Mouse (Mus musculus): ENCODE data around the gene Cct8l1. TPM values are rescaled to one million over a fixed set of nuclear protein-coding genes. Genes with fewer than 3 reads are reported as not detected.
A peak's percentile ranks its signal among the peaks of the same experiment; 100 is the strongest.

Cct8l1 gene
- polyA plus RNA-seq, 1 experiment from 2014 or later: not detected

- Histone ChIP-seq H3K27ac (replicated peaks; ENCODE audit: low read depth, low read length) (peak overlapping the region; percentile 99), H3K27me3 (ENCODE audit: control insufficient read depth, insufficient read depth, low read length) (no peaks in the 10 kb centered on the region), H3K4me3 (replicated peaks; ENCODE audit: low read depth, low read length) (peak overlapping the region; percentile 97), H3K4me2 (ENCODE audit: low read length) (peak overlapping the region; percentile 58), H3K9ac (replicated peaks; ENCODE audit: low read length) (peak overlapping the region; percentile 97), H3K36me3 (ENCODE audit: control insufficient read depth, insufficient read depth, low read length) (no peaks in the 10 kb centered on the region), H3K4me1 (ENCODE audit: control insufficient read depth, insufficient read depth, low read length) (peaks cover 18% of the 10 kb centered on the region), H3K9me3 (ENCODE audit: control insufficient read depth, low read length) (no peaks in the 10 kb centered on the region)
- under 1% methylated on average over 58 of the region's 87 CpGs for WGBS
- ATAC-seq (ENCODE audit: low FRiP score, low TSS enrichment): peak; percentile 85
- peak; percentile 91 for DNase-seq
Measured at GRCm38 (mm10) chr5:25498821-25499422, 16.9 kb upstream of the Cct8l1 start.

DNA sequence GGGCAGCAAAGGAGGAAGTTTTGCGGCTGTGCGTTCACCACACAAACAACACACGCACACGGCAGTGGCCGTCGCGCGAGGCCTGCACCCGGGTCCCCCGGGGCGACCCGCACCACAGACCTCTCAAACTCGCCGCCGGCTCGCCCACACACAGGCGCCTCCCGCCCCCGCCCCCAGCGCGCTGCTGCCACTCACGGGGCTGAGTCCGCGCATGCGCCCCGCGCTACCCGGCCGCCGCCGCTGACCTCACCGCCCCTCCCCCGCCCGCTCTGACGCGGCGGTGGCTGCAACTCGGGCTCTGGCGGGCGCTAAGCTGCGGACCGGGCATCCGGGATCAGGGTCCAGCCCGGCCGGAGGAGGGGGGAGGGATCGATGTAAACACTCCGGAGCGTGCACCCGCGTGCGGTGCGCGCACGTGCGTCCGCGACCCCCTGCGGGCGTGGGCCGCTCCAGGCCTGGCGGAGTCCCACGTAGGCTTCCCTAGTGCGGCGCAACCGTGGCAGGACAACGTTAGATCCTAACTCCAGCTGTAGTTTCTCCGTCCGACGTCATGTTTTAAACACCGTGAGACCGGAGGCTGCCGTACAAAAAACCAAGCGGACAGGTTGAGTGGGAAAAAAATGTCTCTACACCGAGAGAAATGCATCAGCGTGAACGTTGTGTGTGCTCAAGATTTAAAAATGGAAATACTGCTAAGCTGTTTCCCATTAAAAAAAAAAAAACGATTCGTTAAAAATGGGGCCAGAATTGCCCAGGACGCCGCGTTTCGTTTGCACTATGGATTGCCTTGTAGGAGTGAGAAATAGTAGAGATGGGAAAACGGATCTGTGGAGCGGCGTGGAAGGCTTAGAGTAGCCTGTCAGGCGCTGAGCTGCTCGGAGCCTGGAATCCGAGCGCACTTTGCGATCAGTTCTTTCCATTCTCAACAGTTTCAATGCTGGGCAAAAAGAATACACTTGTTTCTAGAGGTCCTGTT lies 16.2 kb upstream of the Cct8l1 start:
- Histone ChIP-seq H3K27me3 (ENCODE audit: control insufficient read depth, insufficient read depth, low read length) (no peaks in the 10 kb centered on the region), H3K4me1 (ENCODE audit: control insufficient read depth, insufficient read depth, low read length) (peaks cover 16% of the 10 kb centered on the region), H3K4me3 (replicated peaks; ENCODE audit: low read depth, low read length) (peak overlapping the region; percentile 81), H3K9me3 (ENCODE audit: control insufficient read depth, low read length) (no peaks in the 10 kb centered on the region), H3K27ac (replicated peaks; ENCODE audit: low read depth, low read length) (peak overlapping the region; percentile 99), H3K4me2 (ENCODE audit: low read length) (peak overlapping the region; percentile 58), H3K36me3 (ENCODE audit: control insufficient read depth, insufficient read depth, low read length) (no peaks in the 10 kb centered on the region), H3K9ac (replicated peaks; ENCODE audit: low read length) (peak overlapping the region; percentile 97)
- ATAC-seq (ENCODE audit: low FRiP score, low TSS enrichment): peak; percentile 88
- DNase-seq: peak; percentile 99
- WGBS: under 1% methylated on average over 89 of the region's 90 CpGs

DNA sequence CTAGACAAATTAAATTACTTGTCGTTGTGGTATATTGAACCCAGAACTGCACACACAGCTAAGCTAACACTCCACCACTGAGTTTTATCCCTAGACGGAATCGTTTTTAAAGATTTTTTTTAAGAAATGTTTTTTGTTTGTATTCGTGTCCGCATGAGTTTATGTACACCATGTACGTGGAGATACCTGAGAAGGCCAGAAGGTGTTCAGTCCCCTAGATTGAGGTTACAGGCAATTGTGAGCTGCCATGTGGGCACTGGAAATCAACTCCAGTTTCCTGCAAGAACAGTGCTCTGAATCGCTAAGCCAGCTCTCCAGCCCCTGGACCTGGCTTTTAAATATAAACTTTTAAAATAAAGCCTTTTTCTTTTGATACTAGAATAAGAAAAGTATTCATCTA lies 15.2 kb upstream of the Cct8l1 start:
- DNase-seq (no peak), ATAC-seq (ENCODE audit: low FRiP score, low TSS enrichment) (no peak)
- Histone ChIP-seq H3K27me3 (ENCODE audit: control insufficient read depth, insufficient read depth, low read length) (no peaks in the 10 kb centered on the region), H3K4me3 (replicated peaks; ENCODE audit: low read depth, low read length) (no peak overlapping the region; the same call in 1 of the 2 replicates), H3K9ac (replicated peaks; ENCODE audit: low read length) (no peak overlapping the region), H3K27ac (replicated peaks; ENCODE audit: low read depth, low read length) (no peak overlapping the region), H3K4me1 (ENCODE audit: control insufficient read depth, insufficient read depth, low read length) (peaks cover 15% of the 10 kb centered on the region), H3K9me3 (ENCODE audit: control insufficient read depth, low read length) (no peaks in the 10 kb centered on the region), H3K36me3 (ENCODE audit: control insufficient read depth, insufficient read depth, low read length) (no peaks in the 10 kb centered on the region), H3K4me2 (ENCODE audit: low read length) (peak overlapping the region; percentile 58)
- 71% methylated on average over 7 of the region's 7 CpGs for WGBS

DNA sequence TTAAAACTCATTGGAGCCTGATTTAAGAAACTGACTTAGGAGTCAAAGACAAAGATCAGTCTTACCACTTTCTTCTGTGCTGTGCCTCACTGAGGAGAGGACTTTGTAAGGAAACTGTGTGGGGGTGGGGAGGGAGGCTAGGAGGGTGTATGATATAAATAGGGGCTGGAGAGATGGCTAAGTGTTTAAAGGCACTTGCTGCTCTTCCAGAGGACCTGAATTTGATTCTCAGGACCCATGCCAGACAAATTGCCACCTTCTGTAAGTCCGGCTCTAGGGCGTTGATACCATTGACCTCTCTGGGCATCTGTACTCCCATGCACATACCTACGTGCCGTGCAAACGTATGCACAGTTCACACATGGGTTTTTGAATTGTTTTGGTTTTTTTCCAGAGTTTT lies 9.8 kb upstream of the Cct8l1 start:
- Histone ChIP-seq H3K4me2 (ENCODE audit: low read length) (no peak overlapping the region), H3K36me3 (ENCODE audit: control insufficient read depth, insufficient read depth, low read length) (no peaks in the 10 kb centered on the region), H3K27me3 (ENCODE audit: control insufficient read depth, insufficient read depth, low read length) (no peaks in the 10 kb centered on the region), H3K4me1 (ENCODE audit: control insufficient read depth, insufficient read depth, low read length) (no peaks in the 10 kb centered on the region), H3K9me3 (ENCODE audit: control insufficient read depth, low read length) (no peaks in the 10 kb centered on the region), H3K9ac (replicated peaks; ENCODE audit: low read length) (no peak overlapping the region), H3K4me3 (replicated peaks; ENCODE audit: low read depth, low read length) (no peak overlapping the region), H3K27ac (replicated peaks; ENCODE audit: low read depth, low read length) (no peak overlapping the region)
- WGBS: 92% methylated on average over 5 of the region's 5 CpGs
- DNase-seq: no peak
- no peak for ATAC-seq (ENCODE audit: low FRiP score, low TSS enrichment)

DNA sequence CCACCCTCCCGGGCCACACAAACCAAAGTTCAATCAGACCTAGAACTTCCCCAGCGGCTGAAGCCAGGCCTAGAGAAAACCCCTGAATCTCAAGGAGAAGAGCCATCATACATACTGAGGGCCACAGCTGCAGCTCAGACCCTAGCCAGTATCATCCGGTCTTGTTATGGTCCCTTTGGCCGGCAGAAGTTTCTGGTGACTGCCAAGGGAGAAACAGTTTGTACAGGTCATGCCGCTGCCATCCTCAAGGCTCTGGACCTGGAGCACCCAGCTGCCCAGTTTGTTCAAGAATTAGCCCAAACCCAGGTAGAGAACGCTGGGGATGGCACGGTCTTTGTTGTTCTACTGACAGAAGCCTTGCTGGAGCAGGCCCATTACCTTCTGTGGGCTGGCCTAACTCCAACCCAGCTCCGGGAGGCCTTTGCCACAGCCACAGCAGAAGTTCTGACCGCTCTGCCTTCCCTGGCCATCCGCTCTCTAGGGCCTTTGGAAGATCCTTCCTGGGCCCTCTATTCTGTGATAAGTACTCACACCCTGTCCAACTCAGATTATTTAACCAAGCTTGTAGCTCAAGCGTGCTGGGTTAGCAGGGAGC lies 531 bp downstream of the Cct8l1 start:
- H3K4me2 ChIP-seq (ENCODE audit: low read length): no peak overlapping the region
- no peaks in the 10 kb centered on the region for H3K27me3 ChIP-seq (ENCODE audit: control insufficient read depth, insufficient read depth, low read length)
- no peaks in the 10 kb centered on the region for H3K36me3 ChIP-seq (ENCODE audit: control insufficient read depth, insufficient read depth, low read length)
- no peak for DNase-seq
- no peaks in the 10 kb centered on the region for H3K9me3 ChIP-seq (ENCODE audit: control insufficient read depth, low read length)
- 92% methylated on average over 11 of the region's 11 CpGs for WGBS
- no peak overlapping the region for H3K9ac ChIP-seq (replicated peaks; ENCODE audit: low read length)
- ATAC-seq (ENCODE audit: low FRiP score, low TSS enrichment): no peak
- no peaks in the 10 kb centered on the region for H3K4me1 ChIP-seq (ENCODE audit: control insufficient read depth, insufficient read depth, low read length)
- H3K27ac ChIP-seq (replicated peaks; ENCODE audit: low read depth, low read length): no peak overlapping the region
- H3K4me3 ChIP-seq (replicated peaks; ENCODE audit: low read depth, low read length): no peak overlapping the region

GRCm38 (mm10) chr5:25517550-25517949 lies 1.7 kb downstream of the Cct8l1 start:
- WGBS: 82% methylated on average over 5 of the region's 5 CpGs
- no peaks in the 10 kb centered on the region for H3K36me3 ChIP-seq (ENCODE audit: control insufficient read depth, insufficient read depth, low read length)
- H3K4me3 ChIP-seq (replicated peaks; ENCODE audit: low read depth, low read length): no peak overlapping the region
- no peaks in the 10 kb centered on the region for H3K27me3 ChIP-seq (ENCODE audit: control insufficient read depth, insufficient read depth, low read length)
- no peaks in the 10 kb centered on the region for H3K4me1 ChIP-seq (ENCODE audit: control insufficient read depth, insufficient read depth, low read length)
- H3K9me3 ChIP-seq (ENCODE audit: control insufficient read depth, low read length): no peaks in the 10 kb centered on the region
- no peak overlapping the region for H3K4me2 ChIP-seq (ENCODE audit: low read length)
- DNase-seq (no peak), ATAC-seq (ENCODE audit: low FRiP score, low TSS enrichment) (no peak)
- H3K27ac ChIP-seq (replicated peaks; ENCODE audit: low read depth, low read length): no peak overlapping the region
- no peak overlapping the region for H3K9ac ChIP-seq (replicated peaks; ENCODE audit: low read length)

- Histone ChIP-seq H3K4me3 (replicated peaks; ENCODE audit: low read depth, low read length) (no peak overlapping the region), H3K9ac (replicated peaks; ENCODE audit: low read length) (no peak overlapping the region), H3K27me3 (ENCODE audit: control insufficient read depth, insufficient read depth, low read length) (no peaks in the 10 kb centered on the region), H3K4me1 (ENCODE audit: control insufficient read depth, insufficient read depth, low read length) (no peaks in the 10 kb centered on the region), H3K36me3 (ENCODE audit: control insufficient read depth, insufficient read depth, low read length) (no peaks in the 10 kb centered on the region), H3K4me2 (ENCODE audit: low read length) (no peak overlapping the region), H3K9me3 (ENCODE audit: control insufficient read depth, low read length) (no peaks in the 10 kb centered on the region), H3K27ac (replicated peaks; ENCODE audit: low read depth, low read length) (no peak overlapping the region)
- ATAC-seq (ENCODE audit: low FRiP score, low TSS enrichment) (no peak), DNase-seq (no peak)
- WGBS: 79% methylated on average over 3 of the region's 3 CpGs
Measured at GRCm38 (mm10) chr5:25519820-25520219, 4.0 kb downstream of the Cct8l1 start.

DNA sequence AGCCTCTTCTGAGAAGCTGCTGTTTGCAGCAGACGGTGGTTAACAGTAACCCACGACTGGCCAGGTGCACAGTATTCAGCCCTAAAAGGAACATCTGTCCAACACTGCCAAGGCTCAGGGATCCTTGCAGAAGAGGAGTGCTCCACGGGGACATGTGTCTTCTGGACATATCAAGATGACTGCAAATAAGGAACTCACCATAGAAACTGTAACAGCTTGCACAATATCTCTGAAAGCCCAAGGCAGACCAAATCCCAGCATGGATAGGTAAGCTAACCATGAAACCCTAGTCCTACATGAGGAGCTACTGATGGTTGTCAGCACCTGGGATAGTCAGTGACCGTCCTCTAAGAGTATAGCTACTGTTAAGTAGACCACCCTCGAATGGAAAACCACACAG lies 5.6 kb downstream of the Cct8l1 start:
- Histone ChIP-seq H3K4me2 (ENCODE audit: low read length) (no peak overlapping the region), H3K9ac (replicated peaks; ENCODE audit: low read length) (no peak overlapping the region), H3K27me3 (ENCODE audit: control insufficient read depth, insufficient read depth, low read length) (no peaks in the 10 kb centered on the region), H3K27ac (replicated peaks; ENCODE audit: low read depth, low read length) (no peak overlapping the region), H3K9me3 (ENCODE audit: control insufficient read depth, low read length) (no peaks in the 10 kb centered on the region), H3K36me3 (ENCODE audit: control insufficient read depth, insufficient read depth, low read length) (no peaks in the 10 kb centered on the region), H3K4me3 (replicated peaks; ENCODE audit: low read depth, low read length) (no peak overlapping the region), H3K4me1 (ENCODE audit: control insufficient read depth, insufficient read depth, low read length) (no peaks in the 10 kb centered on the region)
- 85% methylated on average over 5 of the region's 5 CpGs for WGBS
- no peak for DNase-seq
- no peak for ATAC-seq (ENCODE audit: low FRiP score, low TSS enrichment)
